Mouse (Mus musculus) heart, postnatal 0 days (tissue): Measurements from ENCODE around the gene Lenep.
A peak's percentile ranks its signal among the peaks of the same experiment; 100 is the strongest.

Source experiments
- CTCF ChIP-seq: IDR thresholded peaks from 2 replicates; pipeline ENCODE4 v1.5.1; 2016; ENCODE audit warnings: antibody characterized with exemption, control low read depth, low read depth
- EP300 ChIP-seq: IDR thresholded peaks from 2 replicates; pipeline ENCODE4 v1.6.1; 2016; ENCODE audit warnings: antibody characterized with exemption, low read depth

DNA sequence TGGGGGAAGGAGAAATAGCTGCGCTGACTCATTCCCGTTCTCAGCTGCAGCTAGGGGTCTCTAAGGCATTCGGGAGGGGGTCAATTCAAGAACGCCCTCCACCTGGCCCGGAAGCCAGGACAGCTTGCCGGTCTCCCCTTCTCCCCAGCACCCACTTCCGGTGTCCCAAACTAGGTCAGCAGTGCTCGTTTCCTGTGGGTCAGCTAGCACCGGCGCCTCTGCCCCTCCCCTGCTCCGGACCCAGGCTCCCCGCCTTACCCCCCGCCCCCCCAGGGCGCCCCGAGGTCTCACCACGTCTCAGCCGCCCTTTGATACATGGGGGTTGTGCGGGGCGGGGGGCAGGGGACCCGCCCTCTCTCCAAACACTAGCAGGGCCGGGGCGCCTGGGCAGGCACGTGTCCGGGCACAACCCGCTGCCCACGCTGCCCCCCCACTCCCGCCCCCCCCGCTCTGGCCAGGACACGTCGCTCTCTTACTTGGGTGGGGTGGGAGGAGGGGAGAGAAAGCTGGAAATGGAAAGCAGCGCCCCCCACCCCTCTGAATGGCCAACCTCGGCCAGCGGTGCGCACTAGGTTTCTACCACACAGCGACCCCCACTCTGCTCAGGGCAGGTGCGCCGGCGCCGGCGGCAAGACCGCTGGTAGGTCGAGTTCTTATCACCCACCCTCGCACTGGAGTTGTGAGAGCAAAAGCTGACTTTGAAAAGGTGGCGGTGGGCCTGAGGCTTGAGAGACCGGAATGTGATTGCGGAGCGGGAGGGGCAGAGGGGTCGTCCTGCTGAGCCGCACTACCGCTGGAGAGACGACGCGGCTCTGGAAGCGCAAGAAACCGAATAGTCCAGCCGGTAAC, 10.7 kb downstream of the Lenep start:
- TF ChIP-seq CTCF (no peak), EP300 (0 out of 2 replicates have a peak, but pooled peaks have one; percentile 47)
